Mouse (Mus musculus): ENCODE measurements around the gene Fbxw21.
"Not testable (repeated sequence)": the region's sequence is repeated elsewhere in the genome, so short reads cannot be mapped to it uniquely, and the experiment has no call there.

Fbxw21 gene

DNA sequence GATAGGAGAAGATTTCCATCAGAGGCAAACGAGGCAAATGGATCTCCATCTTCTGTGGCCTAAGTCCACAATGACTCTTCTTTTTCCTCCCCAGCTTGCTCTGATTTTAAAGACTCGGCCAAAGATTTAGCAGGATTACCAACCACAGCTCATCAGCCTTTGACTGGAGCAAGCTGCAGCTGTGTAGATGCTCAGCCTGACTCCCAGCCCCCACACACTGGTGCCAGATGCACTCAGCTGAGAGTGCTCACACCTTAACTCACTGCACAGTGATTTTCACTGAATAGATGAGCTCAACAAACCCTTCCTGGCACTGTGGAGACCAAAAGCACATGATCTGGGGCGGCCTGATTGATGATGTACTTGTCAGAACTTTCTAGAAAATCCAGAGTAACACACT is at the start of gene Fbxw21:
Fbxw21 (minus strand) TSS at position 101 of the 400 bp plus-strand sequence.
- no peak for DNase-seq (ENCODE audit: low spot score)

DNA sequence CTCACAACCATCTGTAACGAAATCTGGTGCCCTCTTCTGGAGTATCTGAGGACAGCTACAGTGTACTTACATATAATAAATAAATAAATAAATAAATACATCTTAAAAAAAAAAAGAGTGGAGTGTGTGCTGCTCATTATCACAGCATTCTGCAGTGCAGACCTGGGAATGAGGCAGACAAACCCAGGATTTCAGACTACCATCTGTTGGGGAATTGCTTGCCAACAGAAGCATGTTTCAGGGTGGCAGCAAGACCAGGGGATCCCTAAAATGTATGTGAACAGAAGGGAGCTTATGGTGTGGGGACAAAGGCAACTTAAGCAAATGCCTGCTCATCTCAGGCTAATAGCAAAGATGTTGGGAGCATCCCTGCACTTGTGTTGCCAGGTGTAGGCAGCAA is 39.5 kb upstream of the Fbxw21 start:
- not testable (repeated sequence) for DNase-seq (ENCODE audit: low spot score)

GRCm38 (mm10) chr9:109200349-109200748 is 38.5 kb upstream of the Fbxw21 start:
- DNase-seq (ENCODE audit: low spot score) = no peak

DNA sequence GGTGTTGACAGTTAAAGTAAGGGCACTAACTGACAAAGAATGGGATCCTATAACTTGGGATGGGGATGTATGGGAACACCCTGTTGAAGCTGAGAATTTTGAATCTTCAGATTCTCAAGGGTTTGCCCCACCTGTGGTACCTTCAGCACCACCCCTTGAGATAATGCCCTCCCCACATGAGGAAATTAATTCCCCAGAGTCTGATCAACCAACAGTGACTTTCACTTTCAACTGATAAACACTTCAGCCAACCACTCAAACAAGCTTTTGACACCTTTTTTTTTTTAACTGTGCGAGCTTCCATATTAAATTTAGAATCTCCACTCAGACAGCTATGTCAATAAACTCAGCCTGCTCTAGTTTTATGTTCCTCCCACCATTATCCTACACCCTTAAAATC is 37.5 kb upstream of the Fbxw21 start:
- no peak for DNase-seq (ENCODE audit: low spot score)

- DNase-seq (ENCODE audit: low spot score) = not testable (repeated sequence)
Observed at GRCm38 (mm10) chr9:109195875-109196274, 34.0 kb upstream of the Fbxw21 start, which contains the start of gene Fbxw13. Gene Fbxw13, minus strand, starts transcription at chr9:109195975.

DNA sequence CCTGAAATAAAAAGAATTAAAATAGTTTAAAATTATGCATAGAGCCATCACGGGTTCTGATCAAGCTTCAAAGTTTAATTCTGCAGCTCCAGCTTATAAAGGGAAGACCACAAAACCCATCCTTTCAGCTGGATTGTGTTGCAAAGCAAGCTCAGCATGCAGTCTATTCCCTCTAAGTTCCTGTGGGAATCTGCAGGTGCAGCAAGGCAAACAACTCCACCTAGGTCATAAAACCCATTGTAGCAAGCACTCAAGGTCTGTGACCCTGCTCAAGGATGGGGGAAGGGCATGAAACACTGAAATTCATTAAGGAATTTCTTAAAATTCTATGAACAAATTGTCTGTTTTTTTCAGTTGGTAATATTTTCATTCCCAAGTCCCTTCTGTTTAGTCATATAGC is 15.4 kb upstream of the Fbxw21 start:
- no peak for DNase-seq (ENCODE audit: low spot score)

DNA sequence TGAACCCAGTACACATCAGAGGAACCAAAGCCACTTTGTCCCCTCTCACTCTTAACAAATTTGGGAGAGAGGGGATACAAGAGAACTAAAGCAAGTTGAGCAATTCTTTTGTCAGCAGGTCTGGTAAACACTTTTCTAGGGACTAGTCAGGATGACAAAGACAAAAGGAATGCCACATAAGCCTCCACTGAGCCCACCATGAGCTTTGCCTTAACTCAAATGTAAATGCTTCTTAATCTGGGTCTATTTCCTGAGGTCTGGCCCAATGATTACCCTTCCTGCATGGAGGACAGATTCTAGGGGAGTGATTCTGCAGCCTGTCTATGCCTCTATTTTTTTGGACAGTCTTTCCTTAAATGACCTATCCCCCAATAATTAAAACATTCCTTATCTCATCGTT is 14.5 kb upstream of the Fbxw21 start:
- no peak for DNase-seq (ENCODE audit: low spot score)

DNA sequence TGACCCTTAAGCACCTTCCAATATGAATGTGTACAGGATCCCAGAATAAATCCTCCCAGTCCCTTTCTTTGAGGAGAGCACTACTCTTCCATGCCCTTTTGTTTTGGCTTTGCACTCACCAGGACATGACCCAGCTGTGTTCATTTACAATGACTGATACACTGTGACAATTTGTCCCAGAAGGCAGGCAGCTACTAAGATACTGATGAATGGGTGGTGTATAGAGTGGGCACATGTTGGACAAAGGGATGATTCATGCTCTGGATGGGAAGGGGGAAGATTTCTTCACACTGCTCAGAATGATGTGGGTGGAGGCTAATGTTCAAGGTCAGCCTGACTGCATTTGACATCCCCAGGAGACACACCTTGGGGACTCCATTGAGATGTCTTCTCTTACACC is 5.5 kb upstream of the Fbxw21 start:
- DNase-seq (ENCODE audit: low spot score) = no peak

- not testable (repeated sequence) for DNase-seq (ENCODE audit: low spot score)
Observed at GRCm38 (mm10) chr9:109140414-109140813, 21.4 kb downstream of the Fbxw21 start.

DNA sequence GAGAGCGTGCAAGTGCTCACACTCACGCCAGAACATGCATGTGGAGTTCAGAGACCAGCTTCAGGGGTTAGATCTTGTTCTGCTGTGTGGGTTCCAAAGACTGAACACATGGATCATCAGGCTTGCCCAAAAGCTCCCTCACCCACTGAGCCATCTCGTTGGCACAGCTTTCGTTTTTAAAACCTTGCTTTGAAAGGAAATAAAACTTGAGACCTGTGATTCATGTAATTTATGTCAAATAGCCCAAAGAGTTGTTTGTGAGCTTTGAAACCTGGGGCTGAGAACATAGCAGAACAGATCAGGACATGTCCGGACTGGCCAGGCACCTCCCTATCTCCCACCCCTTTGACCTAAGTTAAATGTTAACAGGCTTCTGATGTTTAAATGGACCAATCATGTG is 31.8 kb downstream of the Fbxw21 start:
- no peak for DNase-seq (ENCODE audit: low spot score)

DNA sequence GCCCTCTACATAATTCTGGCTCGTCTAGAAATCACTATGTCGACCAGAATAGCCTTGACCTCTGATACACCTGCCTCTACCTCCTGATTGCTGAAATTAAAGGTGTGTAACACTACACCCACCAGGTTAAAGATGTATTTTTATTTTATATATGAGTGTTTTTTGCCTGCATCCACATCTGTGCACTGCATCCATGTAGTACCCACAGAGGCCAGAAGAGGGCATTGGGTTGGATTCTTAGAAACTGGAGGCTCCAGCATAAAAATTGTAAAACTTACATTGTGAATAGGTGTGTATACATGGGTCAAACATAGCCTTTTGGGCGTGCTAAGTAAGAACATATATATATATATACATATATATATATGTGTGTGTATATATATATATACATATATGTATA is 33.6 kb downstream of the Fbxw21 start:
- DNase-seq (ENCODE audit: low spot score) = no peak

DNA sequence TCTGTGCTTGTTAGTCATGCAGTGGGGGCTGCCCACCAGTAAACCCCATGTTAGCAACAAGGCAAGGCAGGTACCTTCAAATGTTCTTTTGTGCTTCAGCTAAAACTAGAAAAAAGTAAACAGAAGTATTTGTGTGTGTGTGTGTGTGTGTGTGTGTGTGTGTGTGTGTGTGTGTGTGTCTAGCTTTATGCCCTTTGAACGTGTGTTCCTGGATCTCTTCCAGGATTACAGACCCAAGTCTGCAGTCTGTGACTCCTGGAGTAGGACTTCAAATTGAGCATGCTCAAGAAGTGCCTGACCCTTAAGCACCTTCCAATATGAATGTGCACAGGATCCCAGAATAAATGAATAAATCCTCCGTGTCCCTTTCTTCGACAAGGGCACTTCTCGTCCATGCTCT is 34.8 kb downstream of the Fbxw21 start:
- DNase-seq (ENCODE audit: low spot score) = no peak

- no peak for DNase-seq (ENCODE audit: low spot score)
Observed at GRCm38 (mm10) chr9:109125481-109125880, 36.4 kb downstream of the Fbxw21 start.

- no peak for DNase-seq (ENCODE audit: low spot score)
Observed at GRCm38 (mm10) chr9:109125043-109125442, 36.8 kb downstream of the Fbxw21 start.

DNA sequence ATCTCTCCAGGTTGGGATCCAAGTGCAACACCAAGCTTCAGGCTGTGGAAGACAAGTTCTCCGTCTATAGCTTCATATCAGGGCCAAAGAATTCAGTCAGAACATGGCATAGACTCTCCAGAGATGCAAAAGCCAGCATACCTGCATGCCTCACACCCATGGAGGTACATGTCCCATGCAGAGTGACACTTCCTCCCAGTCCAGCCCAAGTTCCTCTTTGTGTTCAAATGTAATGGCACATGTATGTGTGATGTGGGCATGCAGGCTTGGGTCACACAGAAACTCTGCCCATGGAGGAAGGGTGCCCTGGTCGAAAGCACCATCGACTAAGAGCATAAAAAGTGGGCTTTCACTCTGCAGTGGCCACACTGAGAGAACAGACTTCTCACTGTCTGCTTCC is 37.7 kb downstream of the Fbxw21 start:
- DNase-seq (ENCODE audit: low spot score) = peak; percentile 2

DNA sequence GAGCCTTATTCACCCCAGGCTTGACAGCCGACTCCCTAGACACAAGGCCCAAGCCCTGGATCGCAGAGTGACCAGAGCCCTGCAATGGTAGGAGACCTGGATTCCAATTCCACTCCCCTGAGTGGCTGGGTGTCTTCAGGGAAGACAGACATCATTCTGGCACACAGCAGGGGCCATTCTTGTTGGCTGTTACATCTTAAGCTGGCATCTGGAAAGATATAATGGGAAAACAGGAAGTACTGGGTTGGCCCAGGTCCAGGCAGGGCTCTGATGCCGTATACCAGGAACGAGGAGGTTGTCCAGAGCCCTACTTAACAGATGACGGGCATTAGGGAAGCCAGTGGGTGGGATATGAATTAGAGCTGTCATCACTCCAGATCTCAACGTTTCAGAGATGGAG is 38.6 kb downstream of the Fbxw21 start:
- DNase-seq (ENCODE audit: low spot score) = peak; percentile 3

DNA sequence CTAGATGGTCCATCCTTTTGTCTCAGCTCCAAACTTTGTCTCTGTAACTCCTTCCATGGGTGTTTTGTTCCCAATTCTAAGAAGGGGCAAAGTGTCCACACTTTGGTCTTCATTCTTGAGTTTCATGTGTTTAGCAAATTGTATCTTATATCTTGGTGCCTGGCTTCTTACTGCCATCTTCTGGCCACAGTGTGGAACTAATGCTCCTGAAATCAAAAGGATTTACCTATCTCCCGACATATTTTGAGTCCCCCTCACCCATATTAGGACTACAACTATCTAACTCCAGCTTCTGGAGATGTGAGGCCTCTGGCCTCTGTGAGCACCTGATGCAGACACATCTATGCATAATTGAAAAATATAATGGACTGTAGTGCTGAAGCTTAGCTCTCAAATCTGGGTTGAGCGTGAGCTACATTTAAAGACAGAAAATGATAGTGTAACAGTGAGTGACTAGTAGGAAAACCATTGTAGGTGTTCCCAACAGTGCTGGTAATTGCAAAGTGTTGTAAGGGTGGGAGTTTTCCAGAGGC is 39.2 kb downstream of the Fbxw21 start:
- peak; percentile 17 for DNase-seq (ENCODE audit: low spot score)

DNA sequence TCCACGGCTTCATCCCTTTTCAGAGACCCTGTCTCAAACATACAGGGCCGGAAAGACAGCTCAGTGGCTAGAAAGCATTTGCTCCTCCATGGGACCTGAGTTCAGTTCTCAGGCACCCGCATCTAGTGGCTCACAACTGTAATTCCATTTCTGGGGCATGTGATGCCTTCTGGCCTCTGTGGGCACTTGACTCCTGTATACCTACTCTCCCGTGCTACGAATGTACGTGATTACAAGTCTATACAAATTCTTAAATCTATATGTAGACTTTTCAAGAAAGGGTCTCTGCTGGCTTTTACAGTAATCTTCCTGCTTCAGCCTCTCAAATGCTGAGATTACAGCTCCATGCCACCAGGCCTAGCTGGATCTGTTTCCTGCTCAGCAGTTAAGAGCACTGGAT is 40.9 kb downstream of the Fbxw21 start:
- no peak for DNase-seq (ENCODE audit: low spot score)

- DNase-seq (ENCODE audit: low spot score) = peak; percentile 6
Observed at GRCm38 (mm10) chr9:109119571-109119970, 42.3 kb downstream of the Fbxw21 start.

DNA sequence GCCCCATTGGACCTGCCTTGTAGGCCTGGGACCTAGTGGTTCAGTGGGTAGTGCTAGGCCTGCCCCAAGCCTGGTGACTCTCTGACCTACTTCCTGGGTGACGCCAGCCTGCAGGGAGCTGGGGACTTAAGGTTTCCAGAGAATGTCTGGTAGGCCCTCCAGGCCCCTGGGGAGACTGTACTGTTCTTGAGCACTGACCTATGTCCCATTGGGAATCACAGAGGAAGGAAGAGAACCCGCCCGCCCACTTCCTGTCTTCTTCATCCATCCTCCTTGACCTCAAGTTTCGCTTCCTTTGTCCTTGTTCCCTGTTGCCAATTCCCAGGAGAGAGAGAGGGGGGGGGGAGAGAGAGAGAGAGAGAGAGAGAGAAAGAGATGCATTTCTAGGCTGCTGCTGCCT is 43.7 kb downstream of the Fbxw21 start:
- DNase-seq (ENCODE audit: low spot score) = no peak

DNA sequence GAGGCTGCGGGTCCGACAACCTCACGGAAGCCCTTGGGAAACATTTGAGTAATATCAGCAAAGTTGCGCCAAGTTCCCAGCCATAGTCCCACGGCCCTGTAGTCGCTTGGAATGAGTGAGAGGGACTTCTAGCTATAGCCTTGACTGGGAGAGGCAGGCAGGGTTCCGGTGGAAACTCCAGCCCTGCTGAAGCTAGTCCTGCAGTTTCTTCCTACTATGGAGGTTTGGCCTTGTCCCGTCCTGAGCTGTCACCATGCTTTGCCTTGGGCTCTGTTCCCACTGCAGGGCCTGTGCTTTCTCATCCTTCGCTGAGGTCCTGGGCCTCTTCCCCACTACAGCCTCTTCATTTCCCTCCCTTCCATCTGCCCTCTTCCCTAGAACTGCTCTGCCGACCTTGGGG is 45.6 kb downstream of the Fbxw21 start:
- DNase-seq (ENCODE audit: low spot score) = no peak

GRCm38 (mm10) chr9:109114871-109115270 is 47.0 kb downstream of the Fbxw21 start:
- DNase-seq (ENCODE audit: low spot score) = no peak

- no peak for DNase-seq (ENCODE audit: low spot score)
Observed at GRCm38 (mm10) chr9:109114276-109114675, 47.6 kb downstream of the Fbxw21 start.

- no peak for DNase-seq (ENCODE audit: low spot score)
Observed at GRCm38 (mm10) chr9:109113331-109113730, 48.5 kb downstream of the Fbxw21 start.

GRCm38 (mm10) chr9:109111591-109111990 is 50.2 kb downstream of the Fbxw21 start:
- no peak for DNase-seq (ENCODE audit: low spot score)

Data from urinary bladder, postnatal 25 days (tissue).